Mouse (Mus musculus) G1E (cell line): ENCODE data around the gene Tmem156. TPM values are rescaled to one million over a fixed set of nuclear protein-coding genes. Genes with fewer than 3 reads are reported as not detected.

ENCODE experiments used
- ATAC-seq: 2 replicates; pipeline ENCODE4 v1.8.0; 2016; ENCODE audit warnings: mild to moderate bottlenecking; ENCODE audit not compliant: insufficient number of reproducible peaks, poor library complexity, low FRiP score, severe bottlenecking; ENCODE audit errors: extremely low read depth
- DNase-seq: peaks from one replicate; pipeline ENCODE4 v3.0.0; 2012; ENCODE audit warnings: low spot score
- H3K27me3 ChIP-seq: 2 replicates; pipeline ENCODE4 v1.6.1; 2012; ENCODE audit warnings: mild to moderate bottlenecking, low read length, inconsistent platforms; ENCODE audit not compliant: insufficient read depth
- H3K36me3 ChIP-seq: replicated peaks from 2 replicates; pipeline ENCODE3; 2012; ENCODE audit warnings: mild to moderate bottlenecking, inconsistent platforms
- H3K4me1 ChIP-seq: 2 replicates; pipeline ENCODE4 v1.6.1; 2012; ENCODE audit warnings: low read depth, low read length, inconsistent platforms, mixed read lengths; ENCODE audit not compliant: insufficient read depth
- H3K4me3 ChIP-seq: 2 replicates; pipeline ENCODE4 v1.5.1; 2012; ENCODE audit warnings: low read depth, mild to moderate bottlenecking, inconsistent platforms, low read length, moderate library complexity, mixed read lengths
- H3K9me3 ChIP-seq: replicated peaks from 2 replicates; pipeline ENCODE4 v1.6.1; 2012; ENCODE audit warnings: inconsistent platforms
- CTCF ChIP-seq: IDR thresholded peaks from 2 replicates; pipeline ENCODE4 v1.5.1; 2012; ENCODE audit warnings: low read depth, low read length, inconsistent platforms, mixed read lengths
- GATA1 ChIP-seq: IDR thresholded peaks from 2 replicates; pipeline ENCODE4 v1.6.1; 2012; ENCODE audit warnings: borderline replicate concordance, low read length, inconsistent platforms, mixed read lengths
- GATA2 ChIP-seq: IDR thresholded peaks from 2 replicates; pipeline ENCODE4 v1.6.1; 2012; ENCODE audit warnings: low read depth, low read length, inconsistent platforms, borderline replicate concordance
- POLR2AphosphoS5 ChIP-seq: IDR thresholded peaks from 2 replicates; pipeline ENCODE4 v1.6.1; 2012; ENCODE audit warnings: low read depth, low read length, inconsistent platforms; ENCODE audit not compliant: insufficient replicate concordance
- TAL1 ChIP-seq: conservative IDR thresholded peaks from 2 replicates; pipeline ENCODE4 v1.6.1; 2012; ENCODE audit warnings: low read depth, low read length, inconsistent platforms, mixed read lengths
- polyA plus RNA-seq: library from polyadenylated mRNA; stranded (reverse); fragments of >175 nt; gene quantifications from 2 replicates; pipeline ENCODE4 v1.2.3, GENCODE M21; 2012
- total RNA-seq, 2 experiments: library from RNA; stranded (forward) in 1 of 2; stranded (reverse) in 1 of 2; fragments of 200-1000 nt in 1 of 2; fragments of >200 nt in 1 of 2; fragmentation: Nextera tagmentation in 1 of 2; gene quantifications; 2 replicates each; pipeline ENCODE4 v1.2.3; 2014 to 2017

Tmem156 gene
- total and polyA plus RNA-seq, 3 experiments, result 2.7 TPM; not detected in 2

DNA sequence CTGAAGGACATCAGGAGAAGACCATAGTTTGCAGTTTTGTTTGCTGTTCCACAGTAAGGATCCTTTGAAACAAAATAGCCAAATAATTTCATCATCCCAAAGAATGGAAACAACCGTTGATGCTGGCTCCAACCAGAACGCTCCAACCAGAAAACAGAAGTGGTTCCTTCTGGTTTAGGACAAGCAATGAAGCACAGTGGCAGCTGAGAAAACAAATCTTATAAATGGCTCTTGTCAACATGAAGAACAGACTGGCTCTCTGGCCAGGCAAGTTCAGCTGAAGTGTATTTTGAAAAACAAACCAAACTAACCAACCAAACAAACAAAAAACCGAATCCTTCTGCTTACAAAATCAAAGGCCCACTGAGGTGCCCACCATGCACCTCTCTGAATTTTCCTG lies 2.2 kb downstream of the Tmem156 start:
- no peak overlapping the region for H3K4me3 ChIP-seq
- H3K27me3 ChIP-seq, result no peaks in the 10 kb centered on the region
- H3K9me3 ChIP-seq, result no peaks in the 10 kb centered on the region
- H3K36me3 ChIP-seq, result no peaks in the 10 kb centered on the region
- H3K4me1 ChIP-seq, result no peaks in the 10 kb centered on the region
- ATAC-seq, result no peak
- no peak for TF ChIP-seq GATA1
- TF ChIP-seq TAL1, result no peak
- no peak for TF ChIP-seq GATA2
- TF ChIP-seq POLR2AphosphoS5, result no peak
- no peak for TF ChIP-seq CTCF
- no peak for DNase-seq

DNA sequence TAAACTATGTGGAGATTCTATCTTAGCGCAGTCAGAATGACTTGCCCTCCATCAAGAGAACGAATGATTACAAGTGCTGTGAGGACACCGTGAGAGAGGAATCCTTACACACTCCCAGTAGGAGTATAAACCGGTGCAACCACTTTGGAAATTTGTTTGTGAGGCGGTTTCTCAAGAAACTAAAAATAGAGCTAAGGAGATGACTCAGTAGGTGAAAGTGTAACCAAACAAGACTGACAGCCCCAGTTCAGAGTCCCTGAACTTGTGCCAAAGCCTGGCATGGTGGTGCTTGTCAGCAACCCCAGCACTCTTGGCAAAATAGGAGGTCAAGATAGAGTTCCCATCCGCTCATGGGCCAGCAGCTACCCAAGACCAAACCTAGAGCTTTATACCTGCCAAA lies 5.4 kb downstream of the Tmem156 start:
- H3K4me1 ChIP-seq, result no peaks in the 10 kb centered on the region
- no peak overlapping the region for H3K4me3 ChIP-seq
- ATAC-seq, result no peak
- no peak for DNase-seq
- no peaks in the 10 kb centered on the region for H3K27me3 ChIP-seq
- TF ChIP-seq GATA2, result no peak
- TF ChIP-seq POLR2AphosphoS5, result no peak
- TF ChIP-seq TAL1, result no peak
- no peak for TF ChIP-seq CTCF
- no peak for TF ChIP-seq GATA1
- H3K9me3 ChIP-seq, result no peaks in the 10 kb centered on the region
- no peaks in the 10 kb centered on the region for H3K36me3 ChIP-seq

DNA sequence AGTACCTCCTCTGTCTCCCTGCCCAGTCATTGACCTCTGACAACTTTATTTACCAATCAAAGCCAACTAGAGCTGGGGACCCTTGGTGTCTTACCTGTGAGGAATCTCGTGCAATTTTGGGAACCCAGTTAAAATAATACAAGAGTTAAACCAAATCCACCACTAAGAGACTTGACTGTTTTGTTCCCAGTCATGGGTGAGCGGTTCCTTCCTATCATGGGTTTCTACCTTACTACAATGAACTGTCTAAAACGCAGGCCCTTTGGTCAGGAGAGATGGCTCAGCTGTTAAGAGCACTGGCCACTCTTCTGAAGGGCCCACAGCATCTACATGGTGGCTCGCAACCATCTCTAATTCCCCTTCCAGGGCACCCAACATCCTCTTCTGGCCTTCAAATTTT lies 10.1 kb downstream of the Tmem156 start:
- Histone ChIP-seq H3K27me3 (no peaks in the 10 kb centered on the region), H3K4me1 (peaks cover 3% of the 10 kb centered on the region; the same call in 1 of the 2 replicates), H3K9me3 (no peaks in the 10 kb centered on the region), H3K4me3 (no peak overlapping the region), H3K36me3 (no peaks in the 10 kb centered on the region)
- TF ChIP-seq CTCF (no peak), TAL1 (no peak), POLR2AphosphoS5 (no peak), GATA2 (no peak), GATA1 (no peak)
- no peak for ATAC-seq
- DNase-seq, result no peak

DNA sequence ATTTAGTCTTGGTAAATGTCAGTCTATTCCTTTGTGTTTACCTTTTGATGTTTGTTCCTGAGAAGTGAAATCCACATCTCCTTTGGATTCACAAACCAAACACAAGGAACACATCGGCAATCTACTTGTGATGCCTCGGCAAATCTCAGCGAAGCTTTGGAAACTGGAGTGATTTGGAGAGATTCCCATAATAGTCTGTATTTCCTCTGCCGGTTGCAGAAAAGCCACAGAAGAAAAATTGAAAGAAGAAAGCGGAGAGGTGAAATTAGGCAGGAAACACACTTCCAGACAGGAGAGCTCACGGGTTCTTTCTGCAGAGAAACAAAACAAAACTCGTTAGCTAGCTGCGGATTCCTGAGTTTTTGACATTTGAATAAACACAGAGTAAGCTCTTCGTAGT lies 12.1 kb downstream of the Tmem156 start:
- Histone ChIP-seq H3K4me1 (peaks cover 3% of the 10 kb centered on the region; the same call in 1 of the 2 replicates), H3K27me3 (no peaks in the 10 kb centered on the region), H3K36me3 (no peaks in the 10 kb centered on the region), H3K9me3 (no peaks in the 10 kb centered on the region), H3K4me3 (no peak overlapping the region)
- TF ChIP-seq GATA2 (no peak), GATA1 (no peak), TAL1 (no peak)
- DNase-seq (no peak), ATAC-seq (no peak)

DNA sequence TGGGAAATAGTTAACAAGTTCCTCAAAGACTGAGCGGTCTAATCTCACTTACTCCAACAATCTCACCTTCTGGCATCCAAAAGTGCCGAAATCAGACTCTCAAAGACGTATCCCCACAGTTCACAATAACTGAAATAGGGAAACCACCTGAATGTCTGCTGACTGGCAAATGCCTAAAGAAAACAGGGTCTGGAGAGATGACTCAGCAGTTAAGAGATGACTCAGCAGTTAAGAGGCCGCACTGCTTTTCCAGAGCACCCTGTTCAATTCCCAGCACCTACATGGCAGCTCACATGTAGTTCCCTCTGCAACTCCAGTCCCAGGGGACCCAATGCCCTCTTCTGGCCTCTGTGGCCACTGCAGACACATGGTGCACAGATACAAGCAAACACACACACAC lies 13.9 kb downstream of the Tmem156 start:
- no peaks in the 10 kb centered on the region for H3K27me3 ChIP-seq
- no peak for DNase-seq
- no peaks in the 10 kb centered on the region for H3K9me3 ChIP-seq
- no peaks in the 10 kb centered on the region for H3K36me3 ChIP-seq
- no peak overlapping the region for H3K4me3 ChIP-seq
- no peak for ATAC-seq
- TF ChIP-seq GATA2, result no peak
- TF ChIP-seq TAL1, result no peak
- TF ChIP-seq CTCF, result no peak
- TF ChIP-seq POLR2AphosphoS5, result no peak
- TF ChIP-seq GATA1, result no peak
- H3K4me1 ChIP-seq, result peaks cover 3% of the 10 kb centered on the region; the same call in 1 of the 2 replicates

DNA sequence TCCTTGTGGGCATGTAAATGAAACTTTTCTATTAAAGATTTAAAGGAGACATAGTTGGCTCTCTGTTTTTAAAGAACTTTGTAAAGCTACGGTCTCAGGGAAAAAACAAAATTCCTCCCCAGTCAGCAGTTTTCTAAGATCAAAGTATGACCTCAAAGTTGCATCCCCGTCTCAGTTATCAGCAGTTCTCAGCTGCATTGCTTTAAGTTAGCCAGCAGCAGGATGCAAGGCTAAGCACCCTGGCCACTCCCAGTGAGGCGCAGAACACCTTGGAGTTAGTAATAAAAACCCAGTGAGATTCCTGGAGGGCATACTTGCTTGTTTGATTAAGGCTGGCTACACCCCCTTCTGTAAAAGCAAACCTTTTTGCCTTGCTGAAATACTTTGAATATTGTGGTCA lies 15.2 kb downstream of the Tmem156 start:
- peaks cover 3% of the 10 kb centered on the region; the same call in 1 of the 2 replicates for H3K4me1 ChIP-seq
- ATAC-seq (no peak), DNase-seq (no peak)
- no peaks in the 10 kb centered on the region for H3K36me3 ChIP-seq
- H3K4me3 ChIP-seq, result no peak overlapping the region
- TF ChIP-seq POLR2AphosphoS5, result no peak
- no peak for TF ChIP-seq GATA2
- TF ChIP-seq GATA1, result no peak
- no peaks in the 10 kb centered on the region for H3K27me3 ChIP-seq
- no peaks in the 10 kb centered on the region for H3K9me3 ChIP-seq

DNA sequence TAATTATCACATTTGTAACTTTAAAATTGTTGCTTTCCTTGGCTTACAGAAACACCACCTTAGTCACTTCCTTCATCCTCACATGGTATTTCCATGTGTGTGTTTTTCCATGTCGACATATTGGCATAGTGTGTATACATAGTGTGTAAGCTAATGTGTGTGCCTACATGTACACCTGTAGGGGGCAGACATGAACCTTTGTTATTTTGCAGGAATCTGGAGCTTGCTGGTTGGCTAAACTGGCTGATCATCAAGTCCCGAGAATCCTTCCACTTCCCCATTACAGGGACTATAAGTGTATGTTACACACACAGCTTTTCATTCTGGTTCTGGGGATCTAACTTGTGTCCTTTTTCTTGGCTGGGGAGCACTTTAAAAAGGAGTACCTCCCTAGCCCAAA lies 15.8 kb downstream of the Tmem156 start:
- Histone ChIP-seq H3K4me1 (peaks cover 3% of the 10 kb centered on the region; the same call in 1 of the 2 replicates), H3K9me3 (no peaks in the 10 kb centered on the region), H3K27me3 (no peaks in the 10 kb centered on the region), H3K36me3 (no peaks in the 10 kb centered on the region), H3K4me3 (no peak overlapping the region)
- DNase-seq (no peak), ATAC-seq (no peak)
- TF ChIP-seq CTCF, result no peak
- TF ChIP-seq POLR2AphosphoS5, result no peak
- no peak for TF ChIP-seq GATA2
- TF ChIP-seq GATA1, result no peak
- no peak for TF ChIP-seq TAL1
